Mouse (Mus musculus) kidney, adult 9 months (tissue): ENCODE results near the gene Lix1.
"Not testable (repeated sequence)": the region's sequence is repeated elsewhere in the genome, so short reads cannot be mapped to it uniquely, and the experiment has no call there.

Source experiments
- DNase-seq: peaks from one replicate; pipeline ENCODE4 v3.0.0; 2022

Gene Lix1

DNA sequence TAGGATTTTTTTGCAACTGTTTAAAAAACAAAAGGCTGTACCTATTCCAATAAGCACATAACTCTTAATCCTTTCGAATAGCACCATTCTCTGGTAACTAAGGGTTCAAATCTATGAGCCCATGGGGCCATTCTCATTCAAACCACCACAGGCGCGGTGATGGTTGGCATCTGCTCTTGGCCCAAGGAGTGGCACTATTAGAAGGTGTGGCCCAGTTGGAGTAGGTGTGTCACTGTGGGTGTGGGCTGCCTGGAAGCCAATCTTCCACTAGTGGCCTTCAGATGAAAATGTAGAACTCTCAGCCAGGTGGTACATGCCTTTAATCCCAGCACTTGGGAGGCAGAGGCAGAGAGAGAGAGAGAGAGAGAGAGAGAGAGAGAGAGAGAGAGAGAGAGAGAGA, 11.7 kb downstream of the Lix1 start:
- DNase-seq, result no peak

DNA sequence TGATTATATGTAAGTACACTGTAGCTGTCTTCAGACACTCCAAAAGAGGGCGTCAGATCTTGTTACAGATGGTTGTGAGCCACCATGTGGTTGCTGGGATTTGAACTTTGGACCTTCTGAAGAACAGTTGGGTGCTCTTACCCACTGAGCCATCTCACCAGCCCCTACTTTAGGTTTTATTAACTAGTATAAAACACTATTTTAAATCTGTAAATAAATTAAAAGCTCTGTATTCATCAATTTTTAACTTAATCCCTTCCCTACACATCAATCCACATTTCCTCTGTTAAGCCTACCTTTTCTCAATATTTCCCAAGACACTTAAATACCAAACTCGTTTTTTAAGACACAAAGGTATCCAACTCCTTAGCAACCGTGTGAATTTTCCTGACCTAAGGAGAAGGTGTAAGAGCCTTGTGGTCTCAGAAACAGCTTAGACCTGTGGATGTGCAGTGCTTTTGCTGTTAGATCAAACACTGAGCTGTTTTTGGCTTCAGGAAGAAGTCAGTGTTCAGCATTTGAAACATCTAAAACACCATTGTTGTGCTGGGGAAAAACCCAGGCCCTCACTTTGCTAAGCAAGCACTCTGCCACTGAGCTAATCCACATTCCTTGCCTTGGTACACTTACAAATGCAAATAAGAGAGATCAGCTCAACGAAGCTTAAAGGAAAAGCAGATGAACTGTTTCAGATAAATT, 22.3 kb downstream of the Lix1 start:
- DNase-seq, result no peak

DNA sequence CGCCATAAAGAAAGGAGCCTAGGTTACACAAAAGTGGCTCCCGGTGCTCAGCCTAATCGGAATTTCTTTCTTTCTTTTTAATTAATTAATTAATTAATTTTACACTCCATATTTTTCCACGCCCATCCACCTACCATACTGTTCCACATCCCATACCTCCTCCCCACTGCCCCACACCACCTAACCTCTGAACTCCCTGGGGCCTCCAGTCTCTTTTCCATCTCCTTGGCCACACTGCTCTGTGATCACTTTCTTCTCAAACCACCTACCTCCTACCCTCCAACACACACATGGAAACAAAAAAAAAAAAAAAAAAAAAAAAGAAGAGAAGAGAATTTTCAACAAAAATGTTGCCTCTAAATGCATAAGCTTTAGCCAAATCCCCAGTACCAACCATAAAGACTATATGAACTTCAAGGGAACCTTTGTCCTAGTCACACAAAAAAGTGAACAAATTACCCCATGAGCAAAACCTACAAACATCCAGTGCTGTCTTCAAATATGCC, 22.9 kb downstream of the Lix1 start:
- DNase-seq, result no peak

DNA sequence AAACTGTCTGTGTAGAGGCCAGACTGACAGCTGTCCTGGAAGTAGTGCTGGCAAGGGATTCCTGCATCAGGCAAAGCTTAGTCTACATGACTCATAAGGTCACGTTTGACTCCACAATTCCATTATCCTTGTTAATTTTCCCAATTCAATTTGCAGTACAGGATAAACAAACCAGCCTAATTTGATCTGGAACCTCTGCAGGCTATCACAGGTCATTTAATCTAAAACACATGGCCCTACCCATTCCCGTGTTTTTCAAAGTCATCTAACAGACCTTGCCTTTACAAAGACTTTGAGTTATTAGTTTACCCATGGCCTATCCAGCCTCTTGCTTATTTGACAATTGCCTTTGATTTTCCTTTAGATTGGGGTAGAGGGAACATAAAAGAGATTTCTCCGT, 23.4 kb downstream of the Lix1 start:
- no peak for DNase-seq

DNA sequence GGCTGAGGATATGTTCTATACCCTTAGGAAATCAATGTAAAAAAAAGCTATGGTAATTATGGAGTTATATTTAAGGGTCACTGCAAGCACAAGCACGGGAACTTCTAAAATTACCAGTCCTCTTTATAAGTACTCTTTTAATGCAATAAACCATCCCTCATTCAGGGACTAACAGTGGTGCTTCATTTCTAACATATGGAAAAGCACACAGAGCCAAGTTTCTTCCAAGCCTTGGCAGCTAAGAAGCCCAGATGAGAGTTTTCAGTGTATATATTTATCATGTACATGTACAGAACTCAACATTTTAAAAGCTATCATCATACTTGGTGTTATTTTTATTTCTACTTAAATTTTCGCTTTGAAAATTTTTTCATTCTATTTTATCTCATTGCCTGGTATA, 26.4 kb downstream of the Lix1 start:
- no peak for DNase-seq

DNA sequence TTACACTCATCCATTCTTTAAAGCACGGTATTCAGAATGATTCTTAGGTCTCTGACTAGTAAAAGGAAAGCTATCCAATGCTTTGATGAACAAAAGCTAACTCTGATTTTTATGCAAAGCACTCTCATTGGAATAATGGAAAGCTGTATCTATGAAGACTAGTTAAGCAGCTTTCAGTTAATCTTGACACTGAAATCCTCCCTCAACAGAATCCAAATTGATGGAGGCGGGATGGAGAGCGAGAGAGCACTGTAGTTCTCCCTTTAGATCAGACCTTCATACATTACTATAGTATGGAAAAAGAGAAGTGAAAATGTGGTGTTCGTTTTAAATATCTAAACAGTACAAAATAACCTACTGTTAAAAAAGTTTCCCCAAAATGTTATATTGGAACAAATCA, 31.2 kb downstream of the Lix1 start:
- no peak for DNase-seq

DNA sequence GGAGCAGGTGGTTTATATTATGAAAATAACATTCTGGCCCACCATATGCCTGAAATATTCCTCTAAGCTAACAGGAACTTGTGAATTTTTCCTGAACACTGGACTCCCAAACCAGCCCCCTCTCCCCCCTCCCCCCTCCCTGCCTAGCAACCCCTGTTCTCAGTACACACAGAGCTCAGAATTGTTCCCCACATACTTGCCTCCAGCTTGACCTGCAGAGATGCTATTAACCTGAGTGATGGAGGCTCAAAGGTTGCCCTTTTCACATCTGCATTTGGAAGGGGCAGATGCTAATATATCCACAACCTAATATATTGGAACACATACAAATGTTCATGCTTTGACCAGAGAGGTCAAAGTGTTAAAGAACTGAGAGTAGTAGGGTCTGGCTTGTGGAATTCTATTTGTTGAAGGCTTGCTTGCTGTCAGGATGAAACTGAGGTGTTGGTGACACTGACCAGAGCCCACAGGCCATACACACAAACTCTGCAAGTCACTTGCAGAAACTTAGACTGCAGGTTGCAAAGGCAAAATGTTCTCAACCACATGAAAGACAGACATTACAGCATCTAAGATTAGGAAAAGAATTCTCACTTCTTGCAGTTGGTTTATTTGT, 36.2 kb downstream of the Lix1 start:
- DNase-seq, result no peak

DNA sequence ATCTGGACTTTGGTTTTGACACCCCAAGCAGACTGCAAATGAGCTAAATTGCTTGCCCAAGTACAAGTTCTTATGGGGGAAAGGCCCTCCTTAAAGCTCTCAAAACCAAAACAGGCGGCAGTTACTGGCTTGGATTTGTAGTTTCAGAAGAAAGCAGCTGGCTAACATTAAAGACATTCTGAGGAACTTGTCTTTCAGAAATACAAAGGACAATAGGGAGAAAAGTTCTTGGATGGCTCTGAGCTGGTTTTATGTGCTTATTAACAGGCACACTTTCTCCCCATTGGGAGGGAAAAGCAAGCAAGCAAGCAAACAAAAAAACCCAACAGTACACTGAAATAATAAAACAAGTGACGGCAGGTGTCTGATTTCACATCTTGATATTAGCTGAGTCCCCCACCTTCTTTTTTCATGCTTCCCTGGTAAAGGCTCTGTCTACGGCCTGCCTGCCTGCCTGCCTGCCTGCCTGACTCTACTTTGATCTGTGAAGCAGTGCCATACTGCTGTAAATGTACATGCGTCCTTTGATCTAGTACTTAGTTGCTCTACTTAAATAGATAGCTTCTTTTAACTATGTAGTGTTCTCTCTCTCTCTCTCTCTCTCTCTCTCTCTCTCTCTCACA, 39.5 kb downstream of the Lix1 start:
- no peak for DNase-seq

DNA sequence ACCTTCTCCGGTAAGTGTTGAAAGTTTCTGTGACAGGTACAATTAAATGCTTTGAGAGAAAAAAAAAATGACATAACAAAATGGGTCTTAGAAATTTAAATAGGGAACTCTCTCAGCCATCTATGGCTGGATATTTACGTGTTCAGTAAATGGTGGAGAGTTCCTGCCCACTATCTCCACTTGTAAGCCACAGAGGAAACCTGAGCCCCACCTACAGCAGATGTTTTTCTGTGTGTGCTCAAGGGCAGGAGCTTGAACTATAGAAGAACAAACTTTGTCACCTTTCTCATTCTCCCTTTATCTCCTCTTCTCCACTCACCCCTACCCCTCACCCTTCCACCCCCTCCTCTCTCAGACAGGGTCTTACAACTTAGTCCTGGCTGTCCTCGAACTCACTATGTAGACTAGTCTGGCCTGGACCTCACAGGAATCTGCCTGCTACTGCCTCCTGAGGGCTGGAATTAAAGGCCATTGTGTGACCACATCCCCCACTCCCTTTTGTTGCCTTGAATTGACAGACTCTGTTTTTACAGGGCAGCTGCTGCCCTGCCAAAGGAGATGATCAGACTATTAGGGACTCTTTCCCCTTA, 41.9 kb downstream of the Lix1 start:
- no peak for DNase-seq

DNA sequence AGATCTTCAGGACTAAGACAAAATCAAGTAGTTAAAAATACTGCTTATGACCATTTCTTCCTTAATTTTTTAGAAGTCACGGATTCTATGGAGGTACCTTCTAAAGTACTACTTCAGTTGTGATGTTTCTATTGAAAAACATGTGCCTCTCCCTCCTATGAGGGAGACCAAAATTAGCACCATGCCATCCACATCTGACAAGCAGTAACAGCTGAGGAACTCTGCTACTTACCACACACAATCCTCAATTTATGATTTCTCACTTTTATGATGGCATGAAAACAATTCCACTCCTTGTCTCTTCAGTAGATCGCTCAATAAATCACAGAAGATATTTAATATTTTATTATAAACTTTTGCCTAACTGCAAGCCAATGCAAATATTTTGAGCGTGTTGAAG, 44.2 kb downstream of the Lix1 start:
- no peak for DNase-seq

DNA sequence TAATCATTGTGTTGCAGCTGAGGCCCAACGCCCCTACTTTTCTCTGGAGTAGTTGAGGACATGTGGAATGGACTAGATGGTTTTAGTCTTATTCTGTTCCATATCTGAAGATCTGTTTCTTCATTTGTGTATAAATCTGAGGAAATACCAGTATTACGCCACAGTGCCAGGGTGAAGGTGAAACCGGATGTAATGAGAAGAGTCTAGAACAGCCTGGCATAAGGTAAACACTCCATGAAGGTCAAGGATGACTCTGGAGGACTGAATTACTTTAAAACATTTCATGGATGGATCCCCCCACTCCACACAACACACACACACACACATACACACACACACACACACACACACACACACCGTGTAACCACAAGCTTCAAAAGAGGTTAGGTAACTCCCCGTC, 45.3 kb downstream of the Lix1 start:
- no peak for DNase-seq

DNA sequence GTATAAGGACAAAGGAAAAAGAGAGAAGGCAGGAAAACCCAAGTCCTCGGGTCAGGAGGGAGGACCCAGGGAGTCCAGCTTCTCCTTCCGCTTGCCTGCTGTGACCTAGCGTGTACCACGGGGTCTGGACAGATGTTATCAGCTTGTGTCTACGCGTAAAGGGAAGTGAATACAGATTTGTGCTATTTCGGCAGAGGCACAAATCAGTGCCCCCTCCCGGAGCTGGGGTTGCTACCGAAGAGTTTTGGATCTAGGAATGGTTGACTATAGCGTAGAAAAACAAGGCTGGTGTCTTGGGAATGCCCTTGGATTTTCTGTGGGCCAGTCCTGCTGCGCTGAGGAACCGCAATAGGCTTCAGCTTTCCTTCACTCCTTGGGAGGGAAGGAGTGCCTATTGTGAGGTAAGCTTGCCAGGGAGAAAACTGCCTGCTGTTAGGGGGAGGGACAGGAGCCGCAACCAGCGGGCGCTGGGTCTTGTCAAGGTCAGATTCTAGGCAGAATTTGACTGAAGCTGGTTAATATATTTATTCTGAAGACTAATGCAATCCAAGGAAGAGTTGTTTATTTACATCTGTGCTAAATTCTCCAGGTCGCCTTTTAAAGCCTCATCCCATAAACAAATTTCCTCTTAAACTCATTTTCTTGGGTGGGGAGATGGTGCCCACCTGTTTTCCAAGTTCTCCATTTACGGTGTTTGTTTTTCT, 46.4 kb downstream of the Lix1 start:
- peak; percentile 59 for DNase-seq

DNA sequence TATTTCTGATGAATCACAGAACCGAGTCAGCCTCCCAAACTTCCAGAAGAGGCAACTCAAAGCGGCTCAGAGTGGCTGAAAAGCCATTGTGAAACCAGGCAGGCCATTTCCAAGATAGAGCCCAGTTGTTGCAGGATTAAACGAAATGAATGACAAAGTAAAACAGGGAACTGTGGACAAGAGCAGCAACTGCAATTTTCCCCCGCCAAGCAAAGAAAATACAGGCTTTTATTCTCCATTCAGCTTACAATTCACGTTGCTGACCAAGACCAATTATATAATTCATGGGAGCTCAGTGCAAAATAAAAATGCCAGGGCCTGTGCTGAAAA, 46.9 kb downstream of the Lix1 start:
- peak; percentile 16 for DNase-seq

DNA sequence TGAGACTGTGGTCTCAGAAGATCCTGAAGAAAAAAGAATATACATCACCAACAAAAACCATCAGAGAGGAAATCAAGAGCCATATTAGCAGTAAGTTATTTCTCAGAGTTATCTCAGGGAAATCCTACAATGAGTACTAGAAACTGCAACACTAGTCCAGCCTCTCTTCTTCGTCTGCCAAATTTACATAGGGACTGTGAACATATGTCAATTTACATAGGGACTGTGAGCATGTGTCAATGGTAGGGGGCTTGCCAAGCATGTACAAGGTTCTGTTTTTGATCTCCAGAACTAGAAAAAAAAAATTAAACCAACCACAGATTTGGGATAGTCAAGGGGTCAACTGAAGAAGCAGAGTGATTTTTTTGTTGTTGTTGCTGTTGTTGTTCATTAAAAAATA, 48.6 kb downstream of the Lix1 start:
- DNase-seq, result no peak

DNA sequence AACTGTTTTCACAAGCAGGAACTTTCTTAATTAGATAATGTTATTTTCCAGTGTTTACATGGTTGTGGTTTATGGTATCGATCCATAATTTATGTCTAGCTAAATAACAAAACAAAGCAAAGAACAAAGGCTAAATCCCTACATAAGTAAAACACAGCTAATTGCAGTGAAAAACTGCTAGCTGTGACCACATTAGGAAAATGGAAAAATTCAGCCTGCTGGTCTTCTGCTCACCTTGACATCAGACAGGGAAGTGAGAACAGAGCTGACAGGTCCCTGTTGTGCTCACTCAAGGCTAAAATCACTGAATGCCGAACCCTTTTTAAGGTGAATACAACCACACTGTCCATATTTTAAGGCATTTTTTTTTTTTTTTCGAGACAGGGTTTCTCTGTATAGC, 50.1 kb downstream of the Lix1 start:
- no peak for DNase-seq

DNA sequence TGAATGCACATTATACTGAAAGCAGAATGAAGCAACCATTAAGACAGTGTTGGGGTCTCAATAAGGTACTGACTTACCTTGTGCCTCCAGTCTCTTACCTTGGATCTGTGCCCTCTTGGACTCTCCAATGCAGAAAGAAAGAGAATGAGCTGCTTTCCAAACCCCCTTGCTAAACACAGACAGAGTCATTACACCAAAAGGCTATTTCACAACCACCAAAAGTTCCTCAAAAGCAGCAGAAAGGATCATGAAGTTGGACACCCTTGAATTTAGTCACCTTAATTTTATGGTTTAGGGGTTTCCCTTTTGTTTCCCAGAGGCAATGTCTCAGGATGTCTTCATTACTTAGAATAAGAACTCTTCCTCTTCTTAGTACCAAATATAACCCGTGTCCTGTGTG, 52.1 kb downstream of the Lix1 start:
- DNase-seq, result no peak

DNA sequence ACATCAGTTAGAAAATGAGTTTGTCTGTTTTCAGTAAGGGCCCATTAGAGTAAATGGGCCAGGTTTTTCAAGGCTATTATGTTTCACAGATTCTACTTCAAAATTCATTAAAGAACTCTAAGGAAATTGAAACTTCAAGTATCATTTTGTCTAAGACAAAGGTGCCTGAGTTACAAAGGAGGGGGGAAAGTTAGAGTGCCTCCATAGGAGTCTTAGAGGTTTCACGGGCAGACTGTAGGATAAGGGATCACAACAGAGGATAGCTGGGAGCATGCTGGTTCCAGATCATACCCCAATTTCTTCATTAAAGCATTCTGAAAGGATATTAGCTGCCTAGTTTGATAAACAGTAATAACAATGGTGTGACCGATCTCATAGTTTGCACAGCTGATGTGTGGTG, 83.3 kb downstream of the Lix1 start:
- no peak for DNase-seq

DNA sequence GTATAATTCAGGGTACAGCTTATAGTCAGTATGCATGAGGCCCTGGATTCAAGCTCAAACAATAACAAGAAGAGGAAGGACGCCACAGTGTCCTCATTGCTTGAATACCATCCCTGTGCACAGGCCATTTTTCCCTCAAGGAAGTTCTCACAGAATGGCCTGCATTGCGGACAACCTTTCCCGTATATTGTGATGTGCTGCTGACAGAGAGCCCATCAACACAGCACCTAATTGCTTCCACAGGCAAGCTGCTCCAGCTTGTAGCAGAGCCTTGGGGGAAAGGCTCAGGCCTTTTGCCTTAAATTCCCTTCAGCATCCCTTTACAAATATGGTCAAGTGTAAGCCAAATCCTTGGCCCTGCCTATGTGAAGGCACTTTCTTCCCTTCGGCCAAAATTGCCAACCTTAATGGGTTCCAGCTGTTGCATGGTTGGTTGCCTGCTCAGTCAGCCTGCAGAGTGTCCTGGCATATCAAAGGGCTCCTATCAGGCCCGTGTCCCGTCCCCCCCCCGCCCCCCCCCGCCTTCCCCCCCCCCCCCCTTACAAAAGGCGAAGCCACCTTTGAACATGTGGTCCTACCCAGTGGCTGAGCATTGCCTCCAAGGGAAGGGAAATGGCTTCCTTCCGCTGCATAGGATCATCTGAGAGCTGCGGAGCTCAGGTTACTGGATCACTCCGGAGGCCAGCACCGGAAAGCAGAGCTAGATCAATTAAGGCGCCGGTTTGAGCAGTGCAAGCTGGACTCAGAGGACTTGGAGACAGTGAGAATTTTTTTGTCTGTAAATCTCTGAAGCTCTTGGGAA, 88.5 kb downstream of the Lix1 start:
- DNase-seq, result peak; percentile 20

DNA sequence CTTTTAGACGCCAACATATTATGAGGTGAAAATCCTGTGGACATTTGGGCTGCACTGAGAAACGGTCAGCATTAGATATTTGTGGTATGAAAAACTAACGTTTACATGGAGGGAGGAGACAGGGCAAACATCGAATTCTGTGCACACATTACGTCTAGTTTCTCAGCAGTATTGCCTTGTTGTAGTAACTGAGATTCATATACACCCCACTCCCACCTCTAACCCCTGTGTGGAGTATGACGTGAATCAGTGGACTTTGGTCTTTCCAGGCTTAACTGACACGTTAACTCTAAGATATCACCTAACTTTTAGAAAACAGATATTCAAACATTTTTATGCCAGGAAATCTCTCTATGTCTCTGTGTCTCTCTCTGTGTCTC, 89.1 kb downstream of the Lix1 start:
- peak; percentile 14 for DNase-seq

DNA sequence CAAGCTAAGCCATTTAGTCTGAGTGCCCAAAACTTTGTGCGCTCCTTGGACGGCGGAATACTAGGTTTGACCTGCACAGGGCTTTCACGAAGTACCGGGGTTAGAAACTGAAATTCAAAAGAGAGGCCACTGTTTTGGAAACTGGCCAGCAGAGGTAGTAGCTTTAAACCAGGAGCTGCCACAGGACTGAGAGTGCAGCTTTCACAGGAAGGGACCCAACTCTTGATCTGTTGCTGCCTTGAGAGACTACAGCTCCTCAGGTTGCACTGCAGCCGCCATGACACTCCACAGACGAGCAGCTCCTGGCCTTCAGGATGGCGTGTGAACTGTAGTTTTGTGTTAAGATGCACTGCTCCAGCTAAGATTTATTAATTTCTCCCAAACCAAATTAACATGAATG, 89.6 kb downstream of the Lix1 start:
- no peak for DNase-seq

DNA sequence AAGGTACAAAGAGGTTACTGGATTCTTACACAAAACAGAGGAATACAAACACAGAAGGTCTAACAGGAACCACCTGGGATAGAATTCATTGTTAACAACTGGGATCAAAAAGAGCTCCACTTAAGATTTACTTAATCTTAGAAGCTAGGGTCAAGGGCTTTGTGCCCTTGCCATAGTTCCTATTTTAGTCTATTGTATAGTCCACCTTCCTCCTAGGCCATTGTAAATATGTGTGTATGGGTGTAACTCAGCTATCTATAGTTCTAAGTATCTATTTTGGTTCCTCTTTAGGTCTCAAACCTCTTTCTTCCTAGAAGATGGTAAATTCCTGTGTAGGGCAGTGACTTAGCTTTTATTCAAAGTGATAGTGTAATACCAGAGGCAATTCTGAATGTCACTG, 93.8 kb downstream of the Lix1 start:
- not testable (repeated sequence) for DNase-seq

DNA sequence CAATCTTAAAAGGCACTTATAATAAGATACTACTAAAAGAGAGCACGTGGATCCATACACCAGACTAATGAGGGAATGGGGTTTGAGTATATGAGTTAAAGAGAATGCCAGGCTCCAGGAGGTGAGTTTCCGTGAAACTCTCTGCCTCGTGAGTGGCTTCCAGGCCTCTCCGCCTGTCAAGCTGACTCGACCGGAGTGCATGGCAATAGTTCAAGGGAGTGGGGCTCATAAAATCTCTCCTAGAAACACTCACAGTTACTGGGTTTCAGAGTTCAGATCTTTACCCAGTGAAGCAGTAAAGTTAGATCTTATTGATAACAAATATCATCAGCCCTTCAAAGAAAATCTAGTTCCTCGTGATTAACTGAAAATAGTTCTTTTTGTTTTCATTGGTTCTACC, 94.3 kb downstream of the Lix1 start:
- DNase-seq, result no peak

DNA sequence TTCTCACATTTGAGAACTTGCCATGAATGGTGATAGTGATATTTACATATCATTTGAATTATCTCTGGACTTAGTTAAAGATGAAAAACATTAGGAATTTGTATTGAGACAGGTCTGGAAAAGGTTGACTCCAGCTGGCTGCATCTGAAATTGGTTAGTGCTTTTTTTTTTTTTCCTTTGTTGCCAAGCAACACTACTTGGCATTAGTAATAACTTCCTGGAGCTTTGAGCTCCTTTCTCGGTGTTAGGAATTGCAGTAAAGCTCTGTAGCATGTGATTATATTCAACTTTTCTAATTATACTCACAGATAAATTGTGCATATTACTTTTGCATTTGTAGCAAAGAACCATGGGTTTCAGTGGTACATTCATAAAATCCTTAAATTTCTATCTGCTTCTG, 96.4 kb downstream of the Lix1 start:
- peak; percentile 12 for DNase-seq
